Mouse (Mus musculus) frontal cortex, postnatal 10 days (tissue): Measurements from ENCODE around the gene Akap11.

Experiments
- DNase-seq, 2 experiments: peaks; one replicate each; pipeline ENCODE4 v3.0.0; 2022; ENCODE audit warnings: low spot score in 2 of 2, mixed read lengths in 1 of 2

Gene Akap11

GRCm38 (mm10) chr14:78528461-78529425 lies 7.9 kb downstream of the Akap11 start:
- no peak for DNase-seq

GRCm38 (mm10) chr14:78526907-78527306 lies 9.7 kb downstream of the Akap11 start:
- DNase-seq = no peak

- no peak for DNase-seq
Measured at GRCm38 (mm10) chr14:78526475-78526874, 10.1 kb downstream of the Akap11 start.

GRCm38 (mm10) chr14:78525611-78526457 lies 10.8 kb downstream of the Akap11 start:
- DNase-seq = no peak

- DNase-seq = no peak
Measured at GRCm38 (mm10) chr14:78525059-78525458, 11.5 kb downstream of the Akap11 start.

GRCm38 (mm10) chr14:78510713-78511112 lies 25.9 kb downstream of the Akap11 start:
- DNase-seq = no peak

GRCm38 (mm10) chr14:78509791-78510190 lies 26.8 kb downstream of the Akap11 start:
- DNase-seq = no peak

- no peak for DNase-seq
Measured at GRCm38 (mm10) chr14:78500578-78500977, 36.0 kb downstream of the Akap11 start.

GRCm38 (mm10) chr14:78496691-78497090 lies 39.9 kb downstream of the Akap11 start:
- DNase-seq = no peak

- DNase-seq = no peak
Measured at GRCm38 (mm10) chr14:78495241-78495640, 41.4 kb downstream of the Akap11 start.

GRCm38 (mm10) chr14:78492602-78493001 lies 44.0 kb downstream of the Akap11 start:
- no peak for DNase-seq

- DNase-seq = no peak
Measured at GRCm38 (mm10) chr14:78491432-78491831, 45.2 kb downstream of the Akap11 start.

GRCm38 (mm10) chr14:78482385-78483231 lies 54.0 kb downstream of the Akap11 start:
- DNase-seq = peak; percentile 54 to 60

GRCm38 (mm10) chr14:78474058-78474457 lies 62.5 kb downstream of the Akap11 start:
- no peak for DNase-seq

- no peak for DNase-seq
Measured at GRCm38 (mm10) chr14:78470714-78471113, 65.9 kb downstream of the Akap11 start.

GRCm38 (mm10) chr14:78468991-78469390 lies 67.6 kb downstream of the Akap11 start:
- no peak for DNase-seq

GRCm38 (mm10) chr14:78467994-78468393 lies 68.6 kb downstream of the Akap11 start:
- DNase-seq = no peak

- DNase-seq = no peak
Measured at GRCm38 (mm10) chr14:78464353-78464752, 72.3 kb downstream of the Akap11 start.

- no peak for DNase-seq
Measured at GRCm38 (mm10) chr14:78459121-78459520, 77.5 kb downstream of the Akap11 start.

GRCm38 (mm10) chr14:78458705-78459104 lies 77.9 kb downstream of the Akap11 start:
- no peak for DNase-seq

- no peak for DNase-seq
Measured at GRCm38 (mm10) chr14:78454970-78455369, 81.6 kb downstream of the Akap11 start.
